Mouse (Mus musculus): ENCODE data around the gene Olfr1507. TPM values are rescaled to one million over a fixed set of nuclear protein-coding genes. Genes with fewer than 3 reads are reported as not detected.

Gene Olfr1507
- total RNA-seq (2023) = not detected in 2 replicates

DNA sequence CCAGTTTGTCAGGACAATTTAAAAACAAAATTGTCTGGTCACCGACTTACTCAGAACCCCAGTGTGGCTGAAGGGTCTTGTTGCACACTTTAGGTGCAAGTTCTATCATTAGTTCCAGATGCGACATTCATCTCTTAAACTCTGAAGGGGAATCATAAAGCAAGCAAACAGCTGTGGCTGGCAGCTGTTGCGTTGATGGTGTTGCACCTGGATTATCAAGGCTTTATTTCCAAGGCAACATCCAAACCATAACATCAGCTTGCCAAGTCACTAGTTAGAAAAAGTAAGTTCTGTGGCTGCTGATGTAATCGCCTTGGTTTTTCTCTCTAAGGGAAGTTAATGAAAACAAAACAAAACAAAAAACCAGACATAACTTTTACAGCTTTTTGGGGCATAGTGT is at the start of gene Olfr1507:
Gene Olfr1507, minus strand, starts transcription at position 234 of the 400 bp plus-strand sequence.

DNA sequence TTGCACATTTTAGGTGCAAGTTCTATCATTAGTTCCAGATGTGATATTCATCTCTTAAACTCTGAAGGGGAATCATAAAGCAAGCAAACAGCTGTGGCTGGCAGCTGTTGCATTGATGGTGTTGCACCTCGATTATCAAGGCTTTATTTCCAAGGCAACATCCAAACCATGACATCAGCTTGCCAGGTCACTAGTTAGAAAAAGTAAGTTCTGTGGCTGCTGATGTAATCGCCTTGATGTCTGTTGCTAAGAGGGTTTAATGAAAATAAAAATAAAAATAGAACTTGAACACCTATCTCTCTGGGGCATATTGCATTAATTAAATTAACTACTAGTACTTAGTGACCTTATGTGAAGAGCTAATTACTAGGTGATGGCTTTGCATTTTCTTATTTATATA is 28.2 kb downstream of the Olfr1507 start, which contains the start of gene Olfr1508:
Gene Olfr1508, minus strand, starts transcription at position 101 of the 400 bp plus-strand sequence.

DNA sequence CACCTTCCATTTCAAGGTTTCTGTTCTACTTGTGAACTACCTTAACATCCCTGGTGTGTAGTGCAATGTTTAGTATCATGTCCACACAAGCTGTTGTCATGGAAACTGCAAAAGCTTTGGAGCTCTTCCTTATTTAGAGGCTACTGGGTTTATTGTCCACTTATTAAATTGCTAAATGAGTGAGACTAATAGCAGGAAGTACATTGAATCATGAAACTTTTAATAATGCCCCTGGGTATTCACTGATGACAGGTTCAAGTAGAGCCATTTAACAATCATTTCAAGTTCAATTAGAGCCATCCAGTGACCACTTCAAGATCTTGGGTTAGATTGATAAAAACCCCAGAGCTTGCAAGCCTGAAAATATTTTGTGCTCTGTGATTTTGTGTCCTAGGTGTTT is 52.9 kb downstream of the Olfr1507 start, which contains the start of gene Olfr1509:
Gene Olfr1509, plus strand, starts transcription at position 301 of the 400 bp plus-strand sequence.

Other genes starting within 250 kb of the Olfr1507 start
- gene Chd8, start 238.0 kb downstream of the Olfr1507 start, total RNA-seq (2023) = 114 and 132 TPM in 2 replicates
- 144 and 159 TPM in 2 replicates for gene Tox4, start 216.6 kb downstream of the Olfr1507 start, total RNA-seq (2023)
- 4.1 and 6.4 TPM in 2 replicates for gene Rab2b, start 216.2 kb downstream of the Olfr1507 start, total RNA-seq (2023)
- 15.2 and 18.1 TPM in 2 replicates for gene Mettl3, start 190.6 kb downstream of the Olfr1507 start, total RNA-seq (2023)
- gene Sall2, start 167.0 kb downstream of the Olfr1507 start, total RNA-seq (2023) = 0.54 TPM in 2 replicates
- not detected in 2 replicates for gene Olfr1513, start 139.3 kb downstream of the Olfr1507 start, total RNA-seq (2023)
- not detected in 2 replicates for gene Olfr1512, start 116.6 kb downstream of the Olfr1507 start, total RNA-seq (2023)
- not detected in 2 replicates for gene Olfr1511, start 98.4 kb downstream of the Olfr1507 start, total RNA-seq (2023)
- not detected in 2 replicates for gene Olfr1510, start 81.4 kb downstream of the Olfr1507 start, total RNA-seq (2023)
- gene Olfr1509, start 52.8 kb downstream of the Olfr1507 start, total RNA-seq (2023) = not detected in 2 replicates
- not detected in 2 replicates for gene Olfr1508, start 28.3 kb downstream of the Olfr1507 start, total RNA-seq (2023)

All from neutrophil, adult 65 days (primary cell).